Mouse (Mus musculus) MEL-GATA-1-ER (cell line): Measurements from ENCODE around the gene Casz1.
A peak's percentile ranks its signal among the peaks of the same experiment; 100 is the strongest.

ENCODE experiments used
- DNase-seq: peaks from one replicate; pipeline ENCODE4 v3.0.0-alpha.2; 2012; ENCODE audit warnings: low read depth; ENCODE audit errors: extremely low read depth

Gene Casz1

GRCm38 (mm10) chr4:148876166-148876565 lies 71.9 kb downstream of the Casz1 start:
- DNase-seq = no peak

- DNase-seq = no peak
These were observed 72.6 kb downstream of the Casz1 start for GRCm38 (mm10) chr4:148876867-148877266.

GRCm38 (mm10) chr4:148878192-148878983 lies 74.2 kb downstream of the Casz1 start:
- no peak for DNase-seq

GRCm38 (mm10) chr4:148878984-148879610 lies 74.9 kb downstream of the Casz1 start:
- no peak for DNase-seq

- no peak for DNase-seq
These were observed 75.4 kb downstream of the Casz1 start for GRCm38 (mm10) chr4:148879631-148880030.

- DNase-seq = no peak
These were observed 76.9 kb downstream of the Casz1 start for GRCm38 (mm10) chr4:148881001-148881669.

- no peak for DNase-seq
These were observed 77.6 kb downstream of the Casz1 start for GRCm38 (mm10) chr4:148881838-148882237.

GRCm38 (mm10) chr4:148882360-148882929 lies 78.2 kb downstream of the Casz1 start:
- DNase-seq = no peak

GRCm38 (mm10) chr4:148884596-148884995 lies 80.4 kb downstream of the Casz1 start:
- DNase-seq = no peak

- no peak for DNase-seq
These were observed 81.2 kb downstream of the Casz1 start for GRCm38 (mm10) chr4:148885401-148885800.

GRCm38 (mm10) chr4:148885921-148886540 lies 81.8 kb downstream of the Casz1 start:
- DNase-seq = no peak

- no peak for DNase-seq
These were observed 84.0 kb downstream of the Casz1 start for GRCm38 (mm10) chr4:148888229-148888628.

GRCm38 (mm10) chr4:148889011-148889410 lies 84.8 kb downstream of the Casz1 start:
- DNase-seq = no peak

- no peak for DNase-seq
These were observed 86.2 kb downstream of the Casz1 start for GRCm38 (mm10) chr4:148890442-148890841.

GRCm38 (mm10) chr4:148890892-148891838 lies 86.9 kb downstream of the Casz1 start:
- DNase-seq = no peak

- DNase-seq = no peak
These were observed 91.9 kb downstream of the Casz1 start for GRCm38 (mm10) chr4:148896125-148896524.

GRCm38 (mm10) chr4:148899927-148900294 lies 95.7 kb downstream of the Casz1 start:
- DNase-seq = no peak

GRCm38 (mm10) chr4:148900295-148901211 lies 96.3 kb downstream of the Casz1 start:
- peak; percentile 70 for DNase-seq

GRCm38 (mm10) chr4:148901275-148902052 lies 97.2 kb downstream of the Casz1 start:
- DNase-seq = no peak
